Mouse (Mus musculus): ENCODE results near the gene Lzts2.

Lzts2 gene

GRCm38 (mm10) chr19:45045236-45045635, 31.0 kb downstream of the Lzts2 start:
- in situ Hi-C loops (cut with MboI; ENCODE audit: unreplicated experiment in 2 of 2) = loop anchor here in 1 of 2 experiments (25.0 kb wide), 1 partner anchor 458 kb away; no protein-coding TSS in a partner anchor

GRCm38 (mm10) chr19:45045651-45046050, 31.4 kb downstream of the Lzts2 start, which contains the start of gene Pdzd7:
Gene Pdzd7, minus strand, starts transcription at chr19:45045717.
- in situ Hi-C loops (cut with MboI; ENCODE audit: unreplicated experiment in 2 of 2) = loop anchor here in 1 of 2 experiments (25.0 kb wide), 1 partner anchor 458 kb away; no protein-coding TSS in a partner anchor

- in situ Hi-C loops (cut with MboI; ENCODE audit: unreplicated experiment in 2 of 2) = loop anchor here in 1 of 2 experiments (25.0 kb wide), 1 partner anchor 459 kb away; no protein-coding TSS in a partner anchor
These were observed 32.5 kb downstream of the Lzts2 start for GRCm38 (mm10) chr19:45046523-45047321.

- in situ Hi-C loops (cut with MboI; ENCODE audit: unreplicated experiment in 2 of 2) = loop anchor here in 1 of 2 experiments (25.0 kb wide), 1 partner anchor 460 kb away; no protein-coding TSS in a partner anchor
These were observed 33.3 kb downstream of the Lzts2 start, which contains the start of gene Sfxn3 for GRCm38 (mm10) chr19:45047417-45047934. Gene Sfxn3, plus strand, starts transcription at chr19:45047503.

- in situ Hi-C loops (cut with MboI; ENCODE audit: unreplicated experiment in 2 of 2) = loop anchor here in 1 of 2 experiments (25.0 kb wide), 1 partner anchor 461 kb away; no protein-coding TSS in a partner anchor
These were observed 33.9 kb downstream of the Lzts2 start for GRCm38 (mm10) chr19:45047935-45048643.

- in situ Hi-C loops (cut with MboI; ENCODE audit: unreplicated experiment in 2 of 2) = loop anchor here in 1 of 2 experiments (25.0 kb wide), 1 partner anchor 462 kb away; no protein-coding TSS in a partner anchor
These were observed 34.6 kb downstream of the Lzts2 start for GRCm38 (mm10) chr19:45048644-45049365.

- in situ Hi-C loops (cut with MboI; ENCODE audit: unreplicated experiment in 2 of 2) = loop anchor here in 1 of 2 experiments (25.0 kb wide), 1 partner anchor 462 kb away; no protein-coding TSS in a partner anchor
These were observed 35.3 kb downstream of the Lzts2 start for GRCm38 (mm10) chr19:45049523-45049922.

GRCm38 (mm10) chr19:45053451-45053850, 39.2 kb downstream of the Lzts2 start:
- in situ Hi-C loops (cut with MboI; ENCODE audit: unreplicated experiment in 2 of 2) = no loop called here

GRCm38 (mm10) chr19:45054892-45055690, 40.9 kb downstream of the Lzts2 start:
- in situ Hi-C loops (cut with MboI; ENCODE audit: unreplicated experiment in 2 of 2) = no loop called here

GRCm38 (mm10) chr19:45056364-45056763, 42.1 kb downstream of the Lzts2 start:
- in situ Hi-C loops (cut with MboI; ENCODE audit: unreplicated experiment in 2 of 2) = no loop called here

GRCm38 (mm10) chr19:45056908-45057698, 42.9 kb downstream of the Lzts2 start:
- in situ Hi-C loops (cut with MboI; ENCODE audit: unreplicated experiment in 2 of 2) = no loop called here

- in situ Hi-C loops (cut with MboI; ENCODE audit: unreplicated experiment in 2 of 2) = no loop called here
These were observed 43.5 kb downstream of the Lzts2 start for GRCm38 (mm10) chr19:45057724-45058112.

- in situ Hi-C loops (cut with MboI; ENCODE audit: unreplicated experiment in 2 of 2) = no loop called here
These were observed 44.1 kb downstream of the Lzts2 start for GRCm38 (mm10) chr19:45058113-45058839.

GRCm38 (mm10) chr19:45058841-45059240, 44.6 kb downstream of the Lzts2 start:
- in situ Hi-C loops (cut with MboI; ENCODE audit: unreplicated experiment in 2 of 2) = no loop called here

GRCm38 (mm10) chr19:45063565-45064292, 49.5 kb downstream of the Lzts2 start:
- in situ Hi-C loops (cut with MboI; ENCODE audit: unreplicated experiment in 2 of 2) = no loop called here

GRCm38 (mm10) chr19:45065226-45065625, 51.0 kb downstream of the Lzts2 start:
- in situ Hi-C loops (cut with MboI; ENCODE audit: unreplicated experiment in 2 of 2) = no loop called here

GRCm38 (mm10) chr19:45067170-45067569, 53.0 kb downstream of the Lzts2 start:
- in situ Hi-C loops (cut with MboI; ENCODE audit: unreplicated experiment in 2 of 2) = no loop called here
